Mouse (Mus musculus) A20 (cell line): ENCODE results near the gene Kansl1.

Experiments used
- DNase-seq: peaks from one replicate; pipeline ENCODE4 v3.0.0-alpha.2; 2011; ENCODE audit warnings: low read depth, low spot score

Gene Kansl1

DNA sequence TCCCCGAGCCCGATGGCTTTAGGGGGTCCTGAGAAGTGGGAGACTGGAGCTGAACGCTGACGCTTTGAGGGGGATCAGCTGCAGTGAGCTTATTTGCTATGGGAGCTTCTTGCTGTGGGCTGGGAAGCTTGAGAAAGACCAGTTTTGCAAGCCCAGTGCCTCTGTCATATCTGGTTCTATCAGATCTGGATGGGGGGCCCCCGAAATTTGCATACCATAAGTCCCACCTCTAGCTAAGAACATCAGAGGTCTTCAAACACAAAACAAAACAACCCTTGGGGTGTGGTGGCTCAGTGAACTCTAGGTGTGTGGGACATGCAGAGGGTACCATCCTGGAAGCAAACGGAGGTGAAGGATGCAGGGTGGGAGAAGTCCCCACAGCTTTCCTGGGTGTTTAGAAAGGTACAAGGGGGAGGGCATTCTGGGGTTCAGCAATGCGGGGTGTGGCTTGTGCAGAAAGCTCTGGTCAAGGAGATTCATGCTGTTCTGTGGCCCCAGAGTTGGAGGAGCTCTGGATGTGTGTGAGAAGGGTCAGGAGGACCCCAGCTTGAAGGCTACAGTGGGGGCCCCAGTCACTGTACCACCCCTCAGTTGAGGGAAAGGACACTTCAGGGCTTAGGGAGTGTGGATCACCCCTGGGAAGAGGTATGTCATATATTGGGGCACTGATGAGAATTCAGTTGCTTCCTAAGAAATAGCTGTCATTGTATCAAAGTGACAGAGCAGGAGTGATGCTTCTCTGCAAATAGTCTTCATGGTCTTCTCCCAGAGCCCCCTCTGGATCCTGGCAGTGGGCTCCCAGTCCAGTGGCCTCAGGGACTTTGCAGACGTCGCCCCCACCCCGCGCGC, 159.1 kb downstream of the Kansl1 start:
- DNase-seq, result peak; percentile 27

GRCm38 (mm10) chr11:104307136-104307535, 161.5 kb downstream of the Kansl1 start:
- no peak for DNase-seq

GRCm38 (mm10) chr11:104306483-104306882, 162.2 kb downstream of the Kansl1 start:
- no peak for DNase-seq

- DNase-seq, result no peak
Observed at GRCm38 (mm10) chr11:104305711-104306110, 162.9 kb downstream of the Kansl1 start.

GRCm38 (mm10) chr11:104303088-104303960, 165.3 kb downstream of the Kansl1 start:
- no peak for DNase-seq

GRCm38 (mm10) chr11:104302628-104303027, 166.0 kb downstream of the Kansl1 start:
- no peak for DNase-seq

DNA sequence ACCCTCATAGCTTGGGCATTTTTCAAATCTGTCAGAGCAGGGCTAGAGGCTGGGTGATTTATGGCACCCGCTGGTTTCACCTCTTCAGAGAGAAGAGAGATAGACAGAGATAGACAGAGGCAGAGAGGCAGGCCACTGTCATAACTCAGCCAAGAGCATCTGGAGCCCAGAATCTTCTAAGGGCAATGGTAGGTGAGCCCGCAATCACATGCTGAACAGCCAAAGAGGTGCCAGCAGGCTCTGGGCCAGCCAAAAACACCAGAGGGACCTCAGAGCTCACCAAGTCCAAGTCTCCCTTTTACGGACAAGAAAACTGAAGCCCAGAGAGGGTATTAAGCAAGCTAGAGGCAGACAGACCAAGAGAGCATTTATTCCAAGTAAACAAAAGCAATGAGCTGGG, 171.0 kb downstream of the Kansl1 start:
- DNase-seq, result no peak

GRCm38 (mm10) chr11:104295656-104296055, 173.0 kb downstream of the Kansl1 start:
- peak; percentile 18 for DNase-seq

DNA sequence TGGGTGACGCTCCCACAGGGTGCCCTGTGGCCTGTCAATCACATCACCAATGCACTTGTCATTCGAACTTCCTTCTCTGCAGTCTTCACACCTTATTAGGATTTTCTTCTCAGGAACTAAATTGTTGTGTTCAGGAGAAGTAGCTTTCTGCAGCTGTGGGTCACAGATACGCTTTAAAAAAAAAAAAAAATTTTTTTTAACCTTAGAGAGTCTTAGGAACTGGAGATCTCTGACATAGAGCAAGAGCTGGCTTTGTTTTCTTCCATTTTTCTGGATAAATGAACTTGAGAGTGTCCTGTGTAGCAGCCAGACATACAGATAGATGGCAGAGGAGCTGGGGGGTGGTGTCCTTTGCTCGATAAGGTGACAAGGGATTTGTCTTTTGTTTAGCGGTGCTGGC, 173.5 kb downstream of the Kansl1 start:
- no peak for DNase-seq

DNA sequence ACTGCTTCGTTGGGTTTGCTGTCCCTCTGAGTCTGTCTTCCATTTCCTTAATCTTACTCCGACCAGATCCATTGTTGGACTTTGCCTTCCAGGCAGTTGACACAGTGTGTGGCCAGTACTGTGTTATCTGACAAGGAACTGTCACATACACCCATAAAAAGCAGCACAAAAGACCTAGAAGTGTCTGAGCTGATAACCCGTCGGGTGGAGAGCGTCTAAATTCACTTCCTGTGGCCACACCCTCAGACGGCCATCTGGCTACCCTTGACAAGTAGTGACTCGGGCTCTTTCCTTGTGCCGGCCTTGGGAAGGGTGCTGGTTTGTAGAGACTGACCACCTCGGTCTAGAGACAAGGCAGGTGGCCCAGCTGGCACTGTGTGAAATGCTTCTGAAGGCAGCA, 175.4 kb downstream of the Kansl1 start:
- DNase-seq, result no peak

- DNase-seq, result no peak
Observed at GRCm38 (mm10) chr11:104292443-104293220, 176.0 kb downstream of the Kansl1 start.

GRCm38 (mm10) chr11:104289199-104290031, 179.2 kb downstream of the Kansl1 start:
- peak; percentile 90 for DNase-seq

- DNase-seq, result no peak
Observed at GRCm38 (mm10) chr11:104288835-104289198, 179.8 kb downstream of the Kansl1 start.

- DNase-seq, result no peak
Observed at GRCm38 (mm10) chr11:104287113-104287512, 181.5 kb downstream of the Kansl1 start.
